ENCODE assay signal across 15 mouse cellular contexts in genomic region chr1:19245032-19245431, GRCm38 (mm10). TPM values are rescaled to one million over a fixed set of nuclear protein-coding genes. Genes with fewer than 3 reads are reported as not detected.
DNase-seq lines count a peak whose midpoint lies in the region; ATAC-seq lines count a peak whose summit lies in the region.
"Had no signal": no experiment of that assay in that cellular context is flagged by ENCODE, and none has a peak within 500 bp of the region (broad histone marks: within the 10 kb centered on the region; RNA-seq: fewer than 3 reads in every experiment).

No protein-coding gene starts in this region.

- peak; percentile 80 for ATAC-seq in forebrain, embryonic 12.5 days (ENCODE audit: low FRiP score)
- ATAC-seq in hindbrain, embryonic 16.5 days, result peak; percentile 88
- 0 out of 2 replicates have a peak, but pooled peaks have one; percentile 43 for ATAC-seq in neural tube, embryonic 15.5 days (ENCODE audit: low FRiP score)

- H3K4me3 ChIP-seq in forebrain, embryonic 12.5 days (replicated peaks), result no peak overlapping the region
- H3K4me3 ChIP-seq in forebrain, embryonic 10.5 days, result no peak overlapping the region
- H3K4me3 ChIP-seq in hindbrain, embryonic 16.5 days (ENCODE audit: low read length), result no peak overlapping the region
- H3K4me3 ChIP-seq in neural tube, embryonic 15.5 days (replicated peaks), result no peak overlapping the region
- H3K4me3 ChIP-seq: embryonic facial prominence, embryonic 15.5 days; limb, embryonic 10.5 days had no signal

- H3K36me3 ChIP-seq in forebrain, embryonic 12.5 days (replicated peaks), result no peaks in the 10 kb centered on the region
- no peaks in the 10 kb centered on the region for H3K36me3 ChIP-seq in forebrain, embryonic 10.5 days (replicated peaks)
- no peaks in the 10 kb centered on the region for H3K36me3 ChIP-seq in hindbrain, embryonic 16.5 days (ENCODE audit: control insufficient read depth, insufficient read depth, low read length)
- no peaks in the 10 kb centered on the region for H3K36me3 ChIP-seq in neural tube, embryonic 15.5 days
- H3K36me3 ChIP-seq: embryonic facial prominence, embryonic 15.5 days; limb, embryonic 10.5 days had no signal

- no peaks in the 10 kb centered on the region for H3K9me3 ChIP-seq in forebrain, embryonic 12.5 days
- no peaks in the 10 kb centered on the region for H3K9me3 ChIP-seq in forebrain, embryonic 10.5 days
- no peaks in the 10 kb centered on the region for H3K9me3 ChIP-seq in hindbrain, embryonic 16.5 days (ENCODE audit: control insufficient read depth, low read length)
- H3K9me3 ChIP-seq in neural tube, embryonic 15.5 days (replicated peaks), result no peaks in the 10 kb centered on the region
- H3K9me3 ChIP-seq: embryonic facial prominence, embryonic 15.5 days; limb, embryonic 10.5 days had no signal

- 17% methylated on average over 4 of the region's 4 CpGs for WGBS in forebrain, embryonic 12.5 days
- WGBS in forebrain, embryonic 10.5 days, result 30% methylated on average over 4 of the region's 4 CpGs
- 8% methylated on average over 4 of the region's 4 CpGs for WGBS in hindbrain, embryonic 16.5 days
- WGBS in neural tube, embryonic 15.5 days, result 10% methylated on average over 4 of the region's 4 CpGs

- no peak overlapping the region for H3K4me2 ChIP-seq in forebrain, embryonic 12.5 days
- no peak overlapping the region for H3K4me2 ChIP-seq in hindbrain, embryonic 16.5 days (ENCODE audit: low read length)
- no peak overlapping the region for H3K4me2 ChIP-seq in neural tube, embryonic 15.5 days
- H3K4me2 ChIP-seq: embryonic facial prominence, embryonic 15.5 days had no signal

- no peak overlapping the region for H3K27ac ChIP-seq in forebrain, embryonic 12.5 days
- H3K27ac ChIP-seq in forebrain, embryonic 10.5 days, result no peak overlapping the region
- H3K27ac ChIP-seq in hindbrain, embryonic 16.5 days (ENCODE audit: low read depth, low read length), result no peak overlapping the region
- no peak overlapping the region for H3K27ac ChIP-seq in neural tube, embryonic 15.5 days (replicated peaks)
- H3K27ac ChIP-seq: embryonic facial prominence, embryonic 15.5 days; limb, embryonic 10.5 days had no signal

- peaks cover 16% of the 10 kb centered on the region; the same call in 1 of the 2 replicates for H3K4me1 ChIP-seq in forebrain, embryonic 12.5 days
- peaks cover 25% of the 10 kb centered on the region for H3K4me1 ChIP-seq in forebrain, embryonic 10.5 days
- H3K4me1 ChIP-seq in hindbrain, embryonic 16.5 days (ENCODE audit: control insufficient read depth, insufficient read depth, low read depth, low read length), result no peaks in the 10 kb centered on the region; the same call in 1 of the 2 replicates
- peaks cover 13% of the 10 kb centered on the region for H3K4me1 ChIP-seq in neural tube, embryonic 15.5 days

- H3K27me3 ChIP-seq in forebrain, embryonic 12.5 days, result peaks cover 64% of the 10 kb centered on the region
- peaks cover 84% of the 10 kb centered on the region for H3K27me3 ChIP-seq in forebrain, embryonic 10.5 days (ENCODE audit: poor library complexity, severe bottlenecking)
- peaks cover 25% of the 10 kb centered on the region for H3K27me3 ChIP-seq in hindbrain, embryonic 16.5 days (replicated peaks; ENCODE audit: control insufficient read depth, insufficient read depth, low read length)
- H3K27me3 ChIP-seq in neural tube, embryonic 15.5 days (replicated peaks), result peaks cover 34% of the 10 kb centered on the region

- no peak overlapping the region for H3K9ac ChIP-seq in forebrain, embryonic 12.5 days
- H3K9ac ChIP-seq in hindbrain, embryonic 16.5 days (ENCODE audit: low read depth, low read length), result no peak overlapping the region
- H3K9ac ChIP-seq in neural tube, embryonic 15.5 days (replicated peaks), result no peak overlapping the region
- H3K9ac ChIP-seq: embryonic facial prominence, embryonic 15.5 days had no signal

- DNase-seq in forebrain, embryonic 10.5 days (ENCODE audit: extremely low spot score, low spot score), result no peak
- DNase-seq in kidney, postnatal 36 days, result peak; percentile 68 to 72
- DNase-seq in adrenal gland, postnatal 25 days, result no peak
- DNase-seq in thymus, postnatal 14 days, result no peak
- DNase-seq in cerebellum, adult 18-20 months, result no peak
- DNase-seq: spleen, adult 18-20 months had no signal

RNA-seq across cellular contexts. Expression of gene Tfap2b, which starts 36.3 kb away (rescaled TPM):
- 11.3 and 21.0 TPM in 2 replicates for polyA plus RNA-seq in forebrain, embryonic 12.5 days (2016; fragmentation: Nextera tagmentation; extraction: Ambion mirVana)
- 29.8 and 32.2 TPM in 2 replicates for polyA plus RNA-seq in forebrain, embryonic 10.5 days (2016; fragmentation: Nextera tagmentation; extraction: Ambion mirVana)
- polyA plus RNA-seq in hindbrain, embryonic 16.5 days (2015; fragmentation: Nextera tagmentation; extraction: Ambion mirVana), result 40.1 and 64.0 TPM in 2 replicates
- polyA plus RNA-seq in neural tube, embryonic 15.5 days (2015; fragmentation: Nextera tagmentation; extraction: Ambion mirVana), result 29.5 and 46.0 TPM in 2 replicates
- total RNA-seq in adrenal gland, postnatal 25 days (2021), result 8.6 and 11.0 TPM in 2 replicates
- total RNA-seq: ES-E14; hematopoietic stem cell, adult 5-6 weeks; megakaryocyte progenitor cell, adult 5-6 weeks had no signal
- polyA plus RNA-seq: liver, embryonic 16.5 days had no signal

Comparison
In these comparisons a context has a peak if more than half of its experiments do, and no peak if none do; other contexts are left out.
1. DNase-seq: peak in kidney, postnatal 36 days (2 of 2); none in forebrain, embryonic 10.5 days (single experiment), adrenal gland, postnatal 25 days (single experiment), thymus, postnatal 14 days (single experiment) and cerebellum, adult 18-20 months (0 of 2).
2. Peak in every context shown above with its lines, with median percentiles within 50 percentile points of each other: ATAC-seq.